Mouse (Mus musculus) activated CD4-positive, CD25-positive, alpha-beta regulatory T cell, adult 4 months (primary cell): ENCODE data around the gene Gdap2. TPM values are rescaled to one million over a fixed set of nuclear protein-coding genes. Genes with fewer than 3 reads are reported as not detected.

ENCODE experiments used
- ATAC-seq: one replicate; pipeline ENCODE4 v1.8.0; 2017
- polyA plus RNA-seq, 2 experiments: library from polyadenylated mRNA; unstranded; fragments of 100-300 nt; shearing (Covaris generic); gene quantifications; one replicate each; pipeline ENCODE4 v1.2.1; 2017

Gdap2 gene
- polyA plus RNA-seq: 10 to 100 TPM; 31.6 to 39.2 TPM

DNA sequence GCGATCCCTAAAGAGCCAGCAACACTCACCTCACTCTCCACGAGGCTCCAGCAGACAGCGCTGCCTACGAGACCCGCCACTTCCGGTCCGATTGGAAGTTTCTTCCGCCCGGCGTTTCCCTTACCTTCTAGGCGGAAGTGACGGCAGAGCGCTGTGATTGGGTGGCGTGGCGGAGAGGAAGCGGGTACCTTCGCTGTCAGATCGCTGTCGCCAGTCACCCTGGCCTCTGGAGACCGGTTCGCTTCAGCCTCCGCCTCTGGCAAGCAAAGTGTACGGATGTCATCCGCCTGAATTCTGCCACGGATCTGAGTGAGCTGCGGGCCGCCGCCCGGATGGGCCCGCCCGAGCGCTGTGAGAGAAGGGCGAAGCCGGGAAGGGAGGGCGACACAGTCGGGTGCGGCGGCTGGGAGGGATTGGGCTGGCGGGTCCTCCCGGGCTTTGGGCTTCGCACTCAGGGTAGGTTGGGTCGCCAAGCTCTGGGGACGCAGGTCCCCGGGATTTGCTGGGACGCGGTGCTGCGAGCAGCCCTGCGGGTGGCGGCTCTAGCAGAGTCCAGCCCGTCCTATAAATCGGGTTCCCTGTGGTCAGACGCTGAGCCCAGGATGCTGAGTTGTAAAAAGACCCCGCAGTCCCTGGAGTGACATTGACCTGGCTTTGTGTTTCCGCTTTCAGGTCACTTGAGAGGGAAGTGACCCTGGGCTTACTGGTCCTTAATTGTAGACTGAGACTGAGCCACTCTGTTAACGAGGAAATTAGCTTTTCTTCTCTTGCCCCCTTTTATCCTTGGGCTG is at the start of gene Gdap2, which contains the start of gene Wdr3:
Gdap2 (plus strand) TSS at position 67 of the 791 bp plus-strand sequence.
Wdr3 (minus strand) TSS at position 93 of the 791 bp plus-strand sequence.
- peak; percentile 99 for ATAC-seq

DNA sequence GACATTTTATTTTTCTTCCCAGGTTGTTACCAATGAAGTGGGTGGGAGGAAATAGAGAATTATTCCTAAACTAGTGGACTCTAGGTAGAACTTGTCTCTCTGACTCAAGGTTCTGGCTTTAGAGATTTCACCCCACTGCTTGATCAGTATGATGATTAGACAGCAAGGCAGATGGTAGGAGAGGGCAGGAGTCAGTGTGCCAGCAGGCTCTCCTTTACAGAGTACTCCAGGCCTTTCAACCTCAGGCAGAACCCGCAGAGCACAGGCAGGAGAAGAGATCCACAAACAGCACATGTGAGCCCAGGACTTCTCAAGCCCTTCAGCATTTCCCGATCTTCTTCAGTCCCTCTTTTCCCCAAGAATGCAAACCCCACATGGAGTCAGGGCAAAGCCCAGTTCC is 43.5 kb upstream of the Gdap2 start:
- ATAC-seq: no peak

DNA sequence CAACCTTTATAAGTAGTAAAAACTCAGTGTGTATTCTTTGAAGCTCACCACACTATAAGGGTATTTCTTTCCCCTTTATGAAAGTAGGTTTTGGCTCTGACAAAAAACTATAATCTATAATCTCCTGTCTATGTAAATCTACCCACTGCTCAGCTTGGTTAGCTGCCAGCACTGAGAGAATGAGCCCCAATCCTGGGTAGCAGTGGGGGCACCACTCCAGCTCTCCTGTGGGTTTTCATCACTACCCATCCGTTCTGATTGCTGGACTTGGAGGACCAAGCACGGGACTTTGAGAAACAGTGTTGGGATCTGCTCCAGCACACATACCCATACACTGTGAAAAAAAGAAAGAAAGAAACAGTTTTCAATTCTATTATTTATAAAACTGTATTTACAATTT is 40.2 kb upstream of the Gdap2 start:
- ATAC-seq: no peak

DNA sequence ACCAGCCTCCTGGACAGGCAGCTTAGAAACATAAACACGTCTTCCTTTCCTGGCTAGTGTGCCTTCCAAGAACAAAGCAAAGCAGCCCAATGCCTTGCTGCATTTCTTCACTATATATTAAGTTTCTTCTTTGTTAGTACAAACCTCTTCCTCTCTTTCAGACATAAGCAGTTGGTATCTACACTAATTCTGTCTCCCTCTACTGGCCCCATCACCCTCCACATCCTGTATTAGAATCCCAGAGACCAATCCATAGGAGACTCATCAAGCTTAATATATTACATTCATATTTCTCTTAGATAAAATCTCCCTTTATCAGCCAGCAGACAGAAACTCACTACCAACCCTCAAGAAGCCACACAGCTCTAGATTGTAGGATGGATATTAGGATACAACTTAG is 39.7 kb upstream of the Gdap2 start:
- no peak for ATAC-seq

DNA sequence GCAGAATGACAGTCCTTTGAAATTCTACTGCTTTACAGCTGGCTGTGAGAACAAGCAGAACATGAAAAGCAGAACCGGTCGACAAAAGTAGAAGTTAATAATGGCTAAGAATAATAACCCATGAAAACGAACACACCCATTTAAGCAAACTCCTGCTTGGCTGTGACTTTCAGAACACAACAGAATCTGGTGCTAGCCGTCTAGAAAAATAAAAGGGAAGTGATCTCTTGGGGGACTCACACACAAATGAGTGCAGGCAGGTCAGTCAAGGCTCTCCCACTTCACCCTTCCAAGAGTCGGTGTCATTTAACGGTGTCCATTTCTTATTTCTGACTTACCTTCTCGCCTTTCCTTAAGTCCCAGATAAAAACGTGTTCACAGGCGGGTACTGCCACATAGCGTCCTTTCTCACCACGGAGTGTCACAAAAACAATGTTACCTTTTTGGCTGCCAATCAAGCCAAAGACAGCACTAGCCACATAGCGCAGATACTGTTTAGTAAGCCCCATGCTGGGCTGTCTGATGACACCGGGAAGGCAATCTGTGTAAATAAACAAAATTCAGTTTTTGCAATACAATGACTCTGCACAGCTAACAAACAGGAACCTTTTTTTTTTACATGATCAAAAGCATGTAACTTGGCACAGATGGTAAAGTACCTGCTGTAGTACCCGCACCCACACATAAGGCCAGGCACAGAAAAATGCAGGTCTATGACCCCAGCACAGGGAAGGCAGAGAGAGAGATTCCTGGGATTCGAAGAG is 1.3 kb upstream of the Gdap2 start:
- no peak for ATAC-seq

DNA sequence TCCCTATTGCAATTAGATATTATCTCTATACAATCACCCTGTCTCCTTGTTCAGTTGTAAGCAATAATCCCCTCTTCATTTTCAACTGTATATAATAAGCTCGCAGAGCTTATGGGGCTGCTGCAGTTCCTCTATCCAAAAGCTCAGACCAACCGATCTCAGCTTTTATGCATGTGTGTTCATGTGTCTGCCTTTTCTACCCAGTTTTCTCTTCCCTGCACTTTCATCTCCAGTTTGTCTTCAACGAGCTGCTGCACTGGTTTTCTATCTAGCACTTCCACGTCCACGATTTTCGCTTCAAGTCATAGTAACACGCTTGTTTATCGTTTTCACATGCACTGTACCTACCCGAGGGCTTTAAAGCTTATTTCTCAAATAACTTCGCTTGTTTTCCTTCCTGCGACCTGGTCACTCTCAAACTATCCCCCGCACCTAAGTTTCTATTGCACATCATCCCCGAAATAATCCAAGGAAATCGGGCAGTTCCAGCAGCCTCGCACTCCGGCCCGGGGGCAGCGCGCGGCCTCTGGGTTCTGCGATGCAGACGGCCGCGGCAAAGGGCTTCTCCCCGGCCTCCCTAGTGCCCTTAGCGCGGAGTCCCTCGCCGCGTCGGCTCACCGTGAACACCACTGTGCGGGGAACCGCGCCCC is 391 bp upstream of the Gdap2 start:
- ATAC-seq: no peak

DNA sequence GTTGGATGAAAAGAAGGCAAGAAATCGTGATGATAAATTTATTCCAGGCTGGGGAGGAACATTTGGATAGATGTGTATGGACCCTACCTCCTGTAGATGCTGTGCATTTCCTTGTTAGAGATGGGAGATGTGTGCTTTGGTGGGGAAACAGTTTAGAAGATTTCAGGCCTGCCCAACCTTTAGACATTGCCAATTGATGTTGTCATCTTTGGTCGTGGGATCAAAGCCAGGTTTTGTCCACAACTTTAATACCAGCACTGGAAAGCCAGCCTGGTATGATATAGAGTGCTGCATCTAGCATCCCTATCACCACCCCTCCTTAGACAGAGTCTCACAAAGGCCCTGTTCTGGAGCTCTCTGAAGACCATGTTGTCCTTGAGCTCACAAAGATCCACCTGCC is 1.4 kb downstream of the Gdap2 start:
- no peak for ATAC-seq

DNA sequence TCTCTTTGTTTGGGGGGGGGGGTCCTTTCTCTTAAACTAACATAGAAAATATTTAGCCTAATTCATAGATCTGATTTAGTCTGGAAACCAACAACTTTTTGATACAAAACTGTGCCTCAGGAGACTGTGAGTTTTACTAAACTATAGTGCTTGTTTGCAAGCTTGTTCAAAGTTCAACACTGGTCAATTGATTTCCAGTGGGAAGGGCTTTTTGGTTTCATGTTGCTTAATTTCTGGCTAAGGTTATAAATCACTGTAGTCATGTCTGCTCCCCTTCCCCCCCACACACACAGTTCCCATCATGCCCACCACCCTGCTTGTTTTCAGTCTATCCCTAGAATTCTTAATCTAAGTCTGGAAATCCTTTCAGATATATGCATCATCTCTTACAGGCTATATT is 2.8 kb downstream of the Gdap2 start:
- ATAC-seq: no peak

DNA sequence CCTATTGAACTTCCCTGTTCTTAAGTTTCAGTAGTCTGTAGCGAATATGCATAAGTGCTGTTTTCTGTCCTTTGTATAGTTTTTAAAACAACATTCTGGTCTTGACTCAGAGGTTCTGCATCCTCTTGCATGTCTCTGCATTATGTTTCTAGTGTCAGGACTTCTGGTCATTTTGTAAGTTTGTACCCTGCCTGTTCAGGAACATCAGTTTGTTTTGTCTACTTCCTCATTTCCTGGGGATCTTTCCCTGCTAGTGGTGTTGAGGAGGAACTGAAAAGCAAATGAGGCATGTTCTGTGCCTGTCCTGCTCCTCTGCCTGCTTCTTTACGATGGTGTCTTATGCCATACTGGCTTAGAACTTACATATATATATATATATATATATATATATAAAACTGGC is 13.8 kb downstream of the Gdap2 start:
- ATAC-seq: no peak

DNA sequence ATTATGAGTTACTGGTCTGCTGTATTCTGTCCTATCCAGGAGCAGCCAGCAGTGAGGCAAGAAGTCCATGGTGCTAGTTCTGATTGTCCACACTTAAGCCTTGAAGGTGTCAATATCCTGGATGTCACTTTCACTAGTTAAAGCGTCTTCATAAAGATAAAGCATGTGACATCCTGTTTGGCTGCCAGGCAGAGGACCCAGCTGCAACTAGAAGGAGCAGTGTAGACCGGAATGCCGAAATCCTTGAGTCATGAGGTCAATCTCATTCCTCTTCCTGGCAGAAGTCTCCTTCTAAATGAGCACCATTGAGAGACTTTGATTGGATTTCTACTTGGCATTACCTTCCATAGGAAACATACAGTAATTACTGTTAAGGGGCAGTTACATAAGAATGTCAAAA is 18.3 kb downstream of the Gdap2 start:
- no peak for ATAC-seq

DNA sequence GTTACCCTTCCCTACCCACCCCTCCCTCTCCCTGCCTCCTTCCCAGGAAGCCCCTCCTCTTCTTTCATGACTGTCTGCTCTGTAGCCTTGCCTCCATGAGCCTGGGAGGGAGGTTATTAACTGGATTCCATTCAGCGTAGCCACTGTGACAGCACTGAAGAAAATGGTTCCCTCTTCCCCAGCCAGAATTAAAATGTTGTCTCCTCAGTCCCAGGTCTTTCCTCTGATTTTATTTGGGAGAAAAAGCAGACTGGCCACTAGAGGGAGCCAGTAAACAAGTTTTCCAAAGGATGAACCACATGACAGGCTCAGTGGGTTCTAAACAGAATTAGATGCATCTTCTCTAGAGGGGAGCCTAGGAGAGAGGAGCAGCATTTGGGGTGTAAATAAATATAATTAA is 27.3 kb downstream of the Gdap2 start:
- no peak for ATAC-seq

DNA sequence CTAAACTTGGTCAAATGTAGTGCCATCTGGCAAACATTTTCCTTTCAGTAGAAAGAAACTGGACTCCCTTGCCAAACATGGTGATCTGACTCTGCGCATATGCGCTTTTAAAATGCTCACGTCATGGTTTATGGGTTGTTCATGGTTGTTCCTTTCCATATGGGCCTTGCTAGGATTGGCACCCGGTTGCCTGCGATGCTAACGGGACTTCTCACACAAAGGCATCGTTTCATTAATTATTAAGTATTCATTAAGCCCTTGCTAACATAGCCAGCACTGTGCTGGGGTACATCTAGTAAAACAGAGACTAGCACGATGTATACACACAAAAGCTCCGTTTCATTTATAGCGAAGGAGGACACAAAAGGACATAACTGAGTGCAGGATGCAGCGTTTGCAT is 27.7 kb downstream of the Gdap2 start:
- no peak for ATAC-seq

DNA sequence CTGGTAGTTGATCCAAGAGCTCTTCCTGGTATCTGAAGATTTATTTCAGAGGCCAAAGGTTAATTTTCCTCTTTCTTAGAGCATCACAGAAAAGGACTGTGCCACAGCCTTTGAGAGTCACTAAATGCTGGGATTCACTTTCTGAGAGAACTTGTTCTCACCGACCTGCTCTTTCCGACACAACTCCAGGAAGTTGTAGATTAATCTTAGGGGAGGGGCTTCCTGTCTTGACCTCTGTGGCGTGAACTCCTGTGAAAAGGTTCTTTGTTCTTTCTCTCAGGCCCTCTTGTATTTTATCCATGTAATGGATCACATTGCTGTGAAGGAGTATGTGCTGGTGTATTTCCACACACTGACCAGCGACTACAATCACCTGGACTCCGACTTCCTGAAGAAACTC is 32.0 kb downstream of the Gdap2 start:
- no peak for ATAC-seq

DNA sequence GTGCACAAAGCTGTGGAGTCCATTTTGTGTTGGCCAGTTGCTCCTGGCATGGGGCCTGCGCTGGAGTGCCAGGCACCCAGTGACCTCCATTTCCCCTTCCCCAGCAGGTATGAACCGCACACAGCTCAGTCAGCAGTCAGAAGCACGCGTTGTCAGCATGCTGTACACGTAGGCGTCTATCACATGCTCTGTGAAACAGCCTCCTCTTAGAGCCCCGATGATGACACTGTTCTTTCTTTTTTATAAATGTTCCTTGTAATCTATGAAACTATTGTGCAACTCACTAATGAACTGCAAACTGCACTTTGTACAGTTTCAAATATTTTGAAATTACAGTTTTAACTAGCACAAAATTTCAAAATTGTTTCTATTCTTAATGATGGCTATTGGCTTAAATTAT is 39.4 kb downstream of the Gdap2 start:
- ATAC-seq: no peak

DNA sequence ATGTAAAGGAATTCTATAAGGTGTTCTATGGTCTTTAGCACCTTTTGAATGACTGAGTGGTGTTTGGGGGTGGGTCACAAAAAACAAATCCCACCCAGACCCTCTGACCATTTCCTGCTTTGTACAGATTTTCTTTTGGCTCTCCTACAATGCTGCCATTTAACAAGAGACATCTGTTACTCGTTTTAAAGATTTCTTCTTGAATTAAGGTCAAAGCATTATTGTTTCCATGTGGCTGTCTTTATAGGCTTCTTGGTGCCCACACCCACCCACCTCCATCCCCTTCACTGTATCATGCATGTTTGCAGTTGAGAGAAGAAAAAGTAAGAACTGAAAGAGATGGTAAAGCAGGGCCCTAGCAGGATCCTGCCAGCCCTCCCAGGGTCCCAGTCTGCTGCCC is 44.8 kb downstream of the Gdap2 start:
- ATAC-seq: no peak

DNA sequence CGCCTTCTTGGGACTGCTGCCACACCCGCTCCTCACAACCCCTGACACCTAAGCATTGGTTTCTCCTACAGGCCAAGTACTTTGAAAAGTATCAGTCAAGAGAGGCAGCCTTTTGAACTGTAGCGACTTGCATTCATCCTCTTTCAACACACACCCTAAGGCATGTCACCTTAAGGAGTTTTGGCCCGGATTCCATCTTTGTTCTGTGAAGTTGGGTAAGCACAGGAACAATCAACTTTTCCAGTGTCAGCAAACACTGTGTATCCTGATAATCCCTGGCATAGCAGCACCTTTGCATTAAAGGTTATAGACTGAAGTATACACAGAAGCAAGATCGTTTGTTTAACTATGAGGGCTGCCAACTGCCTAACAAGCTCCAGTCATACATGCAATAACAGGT is 53.3 kb downstream of the Gdap2 start:
- no peak for ATAC-seq

DNA sequence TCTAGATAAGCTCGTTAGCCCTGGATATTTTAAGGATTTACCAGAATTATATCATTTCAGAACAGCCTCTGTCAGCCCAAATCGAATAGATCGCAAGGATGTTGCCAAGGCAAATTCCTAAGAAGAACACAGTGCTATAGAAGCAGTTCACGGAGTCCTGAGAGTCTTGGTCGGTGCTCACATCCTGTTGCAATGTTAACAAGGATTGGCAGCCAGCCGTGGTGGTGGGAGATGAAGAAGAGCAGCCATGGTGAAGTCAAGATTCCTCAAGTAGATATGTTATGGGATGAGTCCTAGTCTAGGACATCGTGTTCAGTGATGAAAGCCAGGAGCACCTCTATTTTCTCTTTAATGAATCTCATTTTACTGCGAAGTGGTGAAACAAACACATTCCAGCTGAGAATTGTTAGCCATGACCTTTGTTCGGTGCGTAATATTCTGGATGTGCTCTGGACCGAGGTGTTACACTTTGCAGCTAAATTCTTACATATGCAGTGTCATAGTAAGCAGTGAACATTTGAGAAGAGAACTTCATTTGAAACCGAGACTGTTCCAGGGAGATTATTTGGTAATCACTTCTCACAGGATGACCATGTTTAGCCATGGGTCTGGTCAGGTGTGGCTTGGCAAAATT is 63.3 kb downstream of the Gdap2 start:
- ATAC-seq: no peak

DNA sequence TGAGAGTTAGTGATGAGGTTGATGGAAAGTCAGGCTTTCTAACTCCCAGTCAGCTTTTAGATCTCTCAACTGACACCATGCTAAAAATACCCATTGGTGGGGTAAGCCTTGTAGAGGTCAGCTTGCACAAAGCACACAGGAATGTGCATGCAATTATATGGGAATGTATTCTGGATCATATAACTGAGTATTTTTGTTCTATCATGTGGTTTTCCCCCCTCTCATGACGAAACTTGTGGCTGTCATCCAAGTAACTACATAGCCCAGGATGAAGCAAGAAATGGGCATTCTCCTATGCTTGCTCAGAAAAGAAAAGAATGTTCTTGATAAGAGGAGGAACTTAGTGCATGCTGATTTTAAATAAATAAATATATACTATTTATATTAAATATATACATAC is 65.3 kb downstream of the Gdap2 start:
- ATAC-seq: no peak

DNA sequence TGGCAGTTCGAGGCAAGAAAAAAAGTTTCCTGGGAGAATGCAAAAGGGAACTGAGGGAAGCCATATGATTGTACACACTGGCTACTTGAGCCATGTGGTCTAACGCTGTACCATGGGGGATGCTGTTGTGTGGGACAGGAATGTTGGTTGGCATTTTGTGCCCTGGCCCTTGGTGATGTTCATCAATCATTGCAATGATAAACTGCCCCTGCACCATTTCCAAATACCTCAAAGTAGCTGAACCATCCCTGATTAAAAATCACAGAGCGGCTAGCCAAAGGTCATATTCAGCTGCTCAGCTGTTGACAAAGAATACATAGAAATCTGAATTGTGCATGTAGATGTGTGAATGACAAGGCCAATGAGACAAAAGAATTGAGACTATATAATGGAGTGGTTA is 66.8 kb downstream of the Gdap2 start:
- ATAC-seq: no peak

DNA sequence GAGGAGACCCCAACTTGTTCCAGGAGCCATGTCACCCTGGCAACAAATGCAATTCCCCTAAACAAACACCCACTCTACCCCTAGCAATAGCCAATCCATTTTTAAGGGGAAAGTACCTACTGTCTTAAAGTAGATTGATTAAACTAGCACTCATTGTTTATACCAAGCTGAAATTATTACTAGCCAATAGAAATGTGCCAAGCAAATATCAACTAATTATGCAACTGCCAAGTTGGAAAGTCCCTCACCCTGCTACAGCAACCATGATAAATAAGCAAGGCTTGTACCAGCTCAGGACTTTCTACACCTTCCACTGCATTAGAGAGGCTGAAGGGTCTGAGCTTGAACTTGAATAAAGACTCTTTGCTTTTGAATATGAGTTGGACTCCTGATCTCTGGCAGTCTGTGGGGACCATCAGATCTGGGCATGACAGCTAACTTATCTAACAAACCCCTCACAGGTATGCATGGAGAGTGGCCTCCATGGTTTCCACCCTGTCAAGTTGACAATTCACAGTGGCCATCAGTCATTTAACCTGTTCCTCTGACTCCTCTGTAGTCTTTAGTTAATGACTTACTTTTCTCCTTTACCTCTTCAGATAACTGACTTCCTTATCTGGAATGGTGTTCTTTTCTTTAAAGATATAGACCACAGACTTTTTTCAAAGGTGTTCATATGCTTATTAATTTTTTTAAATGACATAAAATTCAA is 74.7 kb downstream of the Gdap2 start:
- ATAC-seq: peak; percentile 43

DNA sequence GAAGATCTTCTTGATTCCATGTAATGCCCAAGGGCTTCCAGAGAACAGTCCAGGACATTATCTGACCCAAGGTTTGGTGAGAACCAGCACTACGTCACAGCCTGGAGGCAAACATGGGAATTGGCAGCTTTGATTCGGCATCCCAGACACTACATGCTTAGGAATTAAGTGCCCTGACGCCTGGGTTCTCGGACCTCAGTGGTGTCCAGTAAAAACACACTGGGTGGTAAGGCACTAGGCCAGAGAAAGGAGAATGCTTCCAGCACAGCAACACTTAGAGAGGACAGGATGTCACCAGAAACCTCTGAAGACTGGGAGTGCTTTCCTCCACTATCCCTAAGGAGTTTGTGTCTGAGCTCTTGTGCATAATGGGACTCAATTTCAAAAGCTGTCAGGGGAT is 80.0 kb downstream of the Gdap2 start:
- ATAC-seq: no peak

DNA sequence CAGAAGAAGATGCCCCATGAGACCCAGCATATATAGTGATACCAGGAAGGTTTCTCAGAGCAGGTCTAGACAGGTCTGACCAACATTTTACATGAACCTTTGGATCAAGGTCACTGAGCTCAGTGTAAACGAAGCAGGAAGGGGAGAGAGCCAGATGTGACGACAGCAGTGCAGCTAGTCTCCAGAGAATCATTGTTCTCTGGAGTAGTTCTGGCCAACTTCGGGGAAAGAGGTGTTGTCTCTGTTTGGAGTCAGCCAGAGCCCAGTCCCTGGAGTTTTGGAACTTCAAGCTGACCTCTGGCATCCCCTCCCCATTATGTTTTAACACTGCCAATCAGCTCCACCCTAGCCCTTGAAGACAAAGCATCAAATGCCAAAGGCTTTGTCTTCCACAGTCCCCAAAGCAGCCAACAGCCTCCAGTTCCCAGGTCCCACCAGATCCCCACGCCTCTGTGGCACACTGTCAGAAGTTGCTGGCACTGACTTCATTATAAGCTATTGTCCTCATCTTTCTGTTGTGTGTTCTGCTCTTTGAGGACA is 84.2 kb downstream of the Gdap2 start:
- ATAC-seq: no peak
